Mouse (Mus musculus) heart, embryonic 10.5 days (tissue): ENCODE data around the gene Ptch1. TPM values are rescaled to one million over a fixed set of nuclear protein-coding genes. Genes with fewer than 3 reads are reported as not detected.

ENCODE experiments used
- DNase-seq: peaks from one replicate; pipeline ENCODE4 v3.0.0-alpha.2; 2017; ENCODE audit warnings: low spot score
- H3K27ac ChIP-seq: fragments of 300-500 bp; sonication (generic); 2 replicates; pipeline ENCODE4 v1.5.1; 2016; ENCODE audit warnings: mild to moderate bottlenecking
- H3K27me3 ChIP-seq: fragments of 300-500 bp; sonication (generic); 2 replicates; pipeline ENCODE4 v1.6.1; 2016; ENCODE audit warnings: mild to moderate bottlenecking; ENCODE audit not compliant: poor library complexity, insufficient read depth, severe bottlenecking
- H3K36me3 ChIP-seq: fragments of 300-500 bp; sonication (generic); 2 replicates; pipeline ENCODE4 v1.6.1; 2016; ENCODE audit warnings: mild to moderate bottlenecking, moderate library complexity
- H3K4me1 ChIP-seq: fragments of 300-500 bp; sonication (generic); 2 replicates; pipeline ENCODE4 v1.6.1; 2016; ENCODE audit warnings: mild to moderate bottlenecking
- H3K4me3 ChIP-seq: fragments of 300-500 bp; sonication (generic); 2 replicates; pipeline ENCODE4 v1.5.1; 2016; ENCODE audit warnings: mild to moderate bottlenecking, moderate library complexity
- H3K9me3 ChIP-seq: fragments of 300-500 bp; sonication (generic); 2 replicates; pipeline ENCODE4 v1.6.1; 2016; ENCODE audit warnings: mild to moderate bottlenecking, moderate library complexity
- WGBS: fragments of 180-500 bp; shearing (Covaris S2); methylation state at CpG from one replicate; pipeline ENCODE4 v1.1.7; 2016; 5-methylcytosine and 5-hydroxymethylcytosine counted together
- polyA plus RNA-seq: library from polyadenylated mRNA; unstranded; fragments of >200 nt; fragmentation: Nextera tagmentation; extraction: Ambion mirVana; gene quantifications from 2 replicates; pipeline ENCODE4 v1.2.1, GENCODE M21; 2016

The Ptch1 gene
- polyA plus RNA-seq, 1 experiment from 2014 or later, result 16.9 TPM

GRCm38 (mm10) chr13:63558297-63558890 is 15.0 kb downstream of the Ptch1 start:
- DNase-seq, result no peak
- Histone ChIP-seq H3K9me3 (no peaks in the 10 kb centered on the region), H3K27me3 (no peaks in the 10 kb centered on the region), H3K36me3 (peaks cover 3% of the 10 kb centered on the region; the same call in 1 of the 2 replicates), H3K4me3 (peak overlapping the region; percentile 34), H3K27ac (peak overlapping the region; percentile 50; the same call in 1 of the 2 replicates), H3K4me1 (peaks cover 71% of the 10 kb centered on the region)
- WGBS, result 29% methylated on average over 8 of the region's 8 CpGs

- Histone ChIP-seq H3K9me3 (no peaks in the 10 kb centered on the region), H3K27ac (no peak overlapping the region), H3K4me3 (no peak overlapping the region), H3K36me3 (peaks cover 5% of the 10 kb centered on the region; the same call in 1 of the 2 replicates), H3K27me3 (no peaks in the 10 kb centered on the region), H3K4me1 (peaks cover 79% of the 10 kb centered on the region)
- WGBS, result 33% methylated on average over 1 of the region's 1 CpGs
- no peak for DNase-seq
These were observed 17.0 kb downstream of the Ptch1 start for GRCm38 (mm10) chr13:63556431-63556830.

GRCm38 (mm10) chr13:63555885-63556284 is 17.5 kb downstream of the Ptch1 start:
- Histone ChIP-seq H3K9me3 (no peaks in the 10 kb centered on the region), H3K4me1 (peaks cover 82% of the 10 kb centered on the region), H3K27ac (no peak overlapping the region), H3K36me3 (peaks cover 4% of the 10 kb centered on the region; the same call in 1 of the 2 replicates), H3K27me3 (no peaks in the 10 kb centered on the region), H3K4me3 (no peak overlapping the region)
- no peak for DNase-seq
- WGBS, result 28% methylated on average over 5 of the region's 5 CpGs

GRCm38 (mm10) chr13:63554569-63554968 is 18.8 kb downstream of the Ptch1 start:
- peaks cover 82% of the 10 kb centered on the region for H3K4me1 ChIP-seq
- WGBS, result 71% methylated on average over 11 of the region's 11 CpGs
- H3K4me3 ChIP-seq, result no peak overlapping the region
- H3K27ac ChIP-seq, result no peak overlapping the region
- H3K36me3 ChIP-seq, result peaks cover 7% of the 10 kb centered on the region
- H3K9me3 ChIP-seq, result no peaks in the 10 kb centered on the region
- no peak for DNase-seq
- no peaks in the 10 kb centered on the region for H3K27me3 ChIP-seq

GRCm38 (mm10) chr13:63553436-63553835 is 20.0 kb downstream of the Ptch1 start:
- DNase-seq, result no peak
- no peak overlapping the region for H3K4me3 ChIP-seq
- WGBS, result 48% methylated on average over 5 of the region's 5 CpGs
- H3K4me1 ChIP-seq, result peaks cover 82% of the 10 kb centered on the region
- no peaks in the 10 kb centered on the region for H3K9me3 ChIP-seq
- no peak overlapping the region for H3K27ac ChIP-seq
- H3K36me3 ChIP-seq, result peaks cover 7% of the 10 kb centered on the region
- no peaks in the 10 kb centered on the region for H3K27me3 ChIP-seq

GRCm38 (mm10) chr13:63552291-63552932 is 21.0 kb downstream of the Ptch1 start:
- no peaks in the 10 kb centered on the region for H3K9me3 ChIP-seq
- H3K27ac ChIP-seq, result 0 out of 2 replicates have a peak overlapping the region, but pooled peaks have one; percentile 49
- H3K36me3 ChIP-seq, result peaks cover 14% of the 10 kb centered on the region
- WGBS, result 84% methylated on average over 10 of the region's 10 CpGs
- DNase-seq, result no peak
- H3K27me3 ChIP-seq, result no peaks in the 10 kb centered on the region
- H3K4me3 ChIP-seq, result no peak overlapping the region
- H3K4me1 ChIP-seq, result peaks cover 76% of the 10 kb centered on the region

GRCm38 (mm10) chr13:63551552-63552290 is 21.7 kb downstream of the Ptch1 start:
- Histone ChIP-seq H3K36me3 (peaks cover 20% of the 10 kb centered on the region), H3K4me1 (peaks cover 69% of the 10 kb centered on the region), H3K9me3 (no peaks in the 10 kb centered on the region), H3K4me3 (no peak overlapping the region), H3K27me3 (no peaks in the 10 kb centered on the region), H3K27ac (no peak overlapping the region)
- 78% methylated on average over 10 of the region's 10 CpGs for WGBS
- DNase-seq, result no peak

GRCm38 (mm10) chr13:63550367-63550766 is 23.0 kb downstream of the Ptch1 start:
- H3K27me3 ChIP-seq, result no peaks in the 10 kb centered on the region
- H3K9me3 ChIP-seq, result no peaks in the 10 kb centered on the region
- no peak for DNase-seq
- H3K36me3 ChIP-seq, result peaks cover 27% of the 10 kb centered on the region
- H3K4me3 ChIP-seq, result no peak overlapping the region
- no peak overlapping the region for H3K27ac ChIP-seq
- WGBS, result 76% methylated on average over 5 of the region's 5 CpGs
- peaks cover 59% of the 10 kb centered on the region for H3K4me1 ChIP-seq

- Histone ChIP-seq H3K4me1 (peaks cover 61% of the 10 kb centered on the region), H3K27ac (peak overlapping the region; percentile 29), H3K4me3 (no peak overlapping the region), H3K9me3 (no peaks in the 10 kb centered on the region), H3K27me3 (no peaks in the 10 kb centered on the region), H3K36me3 (peaks cover 36% of the 10 kb centered on the region)
- WGBS, result 38% methylated on average over 5 of the region's 5 CpGs
- DNase-seq, result no peak
These were observed 24.2 kb downstream of the Ptch1 start for GRCm38 (mm10) chr13:63549210-63549609.

- H3K4me1 ChIP-seq, result peaks cover 59% of the 10 kb centered on the region
- no peaks in the 10 kb centered on the region for H3K9me3 ChIP-seq
- peaks cover 42% of the 10 kb centered on the region for H3K36me3 ChIP-seq
- no peaks in the 10 kb centered on the region for H3K27me3 ChIP-seq
- no peak for DNase-seq
- H3K4me3 ChIP-seq, result no peak overlapping the region
- peak overlapping the region; percentile 29; the same call in 1 of the 2 replicates for H3K27ac ChIP-seq
- WGBS, result 80% methylated on average over 4 of the region's 4 CpGs
These were observed 24.8 kb downstream of the Ptch1 start for GRCm38 (mm10) chr13:63548571-63548970.

- H3K27ac ChIP-seq, result no peak overlapping the region
- 83% methylated on average over 7 of the region's 7 CpGs for WGBS
- DNase-seq, result no peak
- peaks cover 38% of the 10 kb centered on the region for H3K4me1 ChIP-seq
- H3K36me3 ChIP-seq, result peaks cover 67% of the 10 kb centered on the region
- no peaks in the 10 kb centered on the region for H3K27me3 ChIP-seq
- H3K4me3 ChIP-seq, result no peak overlapping the region
- H3K9me3 ChIP-seq, result no peaks in the 10 kb centered on the region
These were observed 28.1 kb downstream of the Ptch1 start for GRCm38 (mm10) chr13:63545291-63545690.

- H3K4me3 ChIP-seq, result no peak overlapping the region
- 60% methylated on average over 5 of the region's 5 CpGs for WGBS
- H3K4me1 ChIP-seq, result peaks cover 34% of the 10 kb centered on the region
- DNase-seq, result no peak
- H3K36me3 ChIP-seq, result peaks cover 70% of the 10 kb centered on the region
- no peaks in the 10 kb centered on the region for H3K9me3 ChIP-seq
- no peak overlapping the region for H3K27ac ChIP-seq
- no peaks in the 10 kb centered on the region for H3K27me3 ChIP-seq
These were observed 28.5 kb downstream of the Ptch1 start for GRCm38 (mm10) chr13:63544967-63545253.
